Mouse (Mus musculus) bone marrow, adult 2 months (tissue): ENCODE data around the gene Ubp1. TPM values are rescaled to one million over a fixed set of nuclear protein-coding genes. Genes with fewer than 3 reads are reported as not detected.

ENCODE experiments used
- H3K27ac ChIP-seq: fragments of 200-500 bp; 2 replicates; pipeline ENCODE4 v1.5.1; 2012; ENCODE audit warnings: low read depth, mild to moderate bottlenecking, control low read depth, inconsistent platforms, low read length; ENCODE audit not compliant: control insufficient read depth, poor library complexity, insufficient read depth
- H3K4me1 ChIP-seq: fragments of 200-500 bp; 2 replicates; pipeline ENCODE4 v1.6.1; 2011; ENCODE audit warnings: low read length; ENCODE audit not compliant: control insufficient read depth, insufficient read depth
- H3K4me3 ChIP-seq: fragments of 200-500 bp; replicated peaks from 2 replicates; pipeline ENCODE3; 2011; ENCODE audit warnings: mild to moderate bottlenecking, low read depth, low read length, control low read depth; ENCODE audit not compliant: control insufficient read depth
- CTCF ChIP-seq: fragments of 200-500 bp; IDR thresholded peaks from 2 replicates; pipeline ENCODE4 v1.5.1; 2011; ENCODE audit warnings: low read length, control low read depth; ENCODE audit not compliant: control insufficient read depth, insufficient read depth
- POLR2A ChIP-seq: fragments of 200-500 bp; IDR thresholded peaks from 2 replicates; pipeline ENCODE4 v1.6.1; 2011; ENCODE audit warnings: low read depth, mild to moderate bottlenecking, control low read depth, low read length, borderline replicate concordance; ENCODE audit not compliant: control insufficient read depth
- WGBS: fragments of 180-500 bp; shearing (Covaris S2); methylation state at CpG from one replicate; pipeline ENCODE4 v1.1.7; 2018; 5-methylcytosine and 5-hydroxymethylcytosine counted together
- polyA plus RNA-seq: library from polyadenylated mRNA; stranded (reverse); fragments of >200 nt; gene quantifications from 2 replicates; pipeline ENCODE4 v1.2.4, GENCODE M21; 2011; ENCODE audit warnings: low replicate concordance; ENCODE audit not compliant: missing spikeins, insufficient read depth, insufficient read length

The Ubp1 gene
- polyA plus RNA-seq, 1 experiment: 110 TPM

DNA sequence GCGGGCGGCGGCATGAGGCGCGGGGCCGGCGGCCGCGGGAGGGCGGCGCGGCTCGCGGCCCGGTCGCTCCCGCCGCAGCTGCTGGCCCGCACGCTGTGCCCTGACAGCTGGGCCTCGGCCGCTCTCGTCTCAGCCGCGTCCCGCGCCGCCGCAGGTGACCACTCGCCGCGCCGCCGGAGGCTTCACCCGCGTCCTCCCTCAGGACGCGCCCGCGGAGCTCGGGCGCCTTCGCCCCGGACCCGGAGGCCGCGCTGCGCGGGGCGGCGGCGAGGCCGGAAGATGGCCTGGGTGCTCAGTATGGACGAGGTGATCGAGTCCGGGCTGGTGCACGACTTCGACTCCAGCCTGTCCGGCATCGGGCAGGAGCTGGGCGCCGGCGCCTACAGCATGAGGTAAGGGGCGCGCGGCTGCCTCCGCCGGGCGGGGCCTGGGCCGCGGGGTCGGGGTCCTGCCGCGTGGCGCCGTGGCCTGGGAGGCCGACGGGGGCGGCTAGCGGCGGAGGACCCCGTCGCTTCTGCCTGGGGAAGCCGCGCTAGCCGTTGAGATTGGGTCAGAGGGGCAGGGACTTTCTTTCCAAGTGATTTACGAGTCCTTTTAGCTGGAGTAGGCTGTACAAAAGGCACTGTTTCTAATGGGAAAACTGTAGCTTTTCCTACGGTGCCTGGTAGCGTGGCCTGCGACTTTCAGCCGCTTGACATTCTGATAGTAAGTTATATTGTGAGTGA, 803 bp downstream of the Ubp1 start:
- TF ChIP-seq POLR2A (no peak; the same call in 1 of the 2 replicates), CTCF (no peak)
- WGBS: under 1% methylated on average over 74 of the region's 91 CpGs
- peaks cover 1% of the 10 kb centered on the region; the same call in 1 of the 2 replicates for H3K4me1 ChIP-seq
- H3K27ac ChIP-seq: peak overlapping the region; percentile 92
- peak overlapping the region; percentile 78 for H3K4me3 ChIP-seq

DNA sequence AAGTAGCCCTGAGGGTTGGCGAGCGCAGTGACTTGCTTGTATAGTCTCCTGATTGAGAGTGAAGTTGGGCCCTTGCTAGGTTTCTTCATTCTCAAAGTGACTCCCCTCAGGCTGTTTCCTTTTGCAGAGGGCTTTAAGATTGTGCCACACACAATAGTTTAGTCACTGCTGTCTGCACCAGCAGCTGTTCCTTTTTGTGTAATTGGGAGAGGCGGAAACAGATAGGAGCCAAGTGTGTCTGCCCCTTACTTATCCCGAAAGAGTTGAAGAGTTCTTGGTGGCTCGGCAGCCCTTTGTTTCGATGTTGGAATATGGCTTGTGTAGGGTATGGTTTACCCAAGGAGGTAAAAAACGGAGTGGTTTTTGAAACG, 1.4 kb downstream of the Ubp1 start:
- H3K27ac ChIP-seq: peak overlapping the region; percentile 92
- peaks cover 1% of the 10 kb centered on the region; the same call in 1 of the 2 replicates for H3K4me1 ChIP-seq
- TF ChIP-seq POLR2A (no peak), CTCF (no peak)
- H3K4me3 ChIP-seq: peak overlapping the region; percentile 78
- WGBS: 4% methylated on average over 8 of the region's 8 CpGs

DNA sequence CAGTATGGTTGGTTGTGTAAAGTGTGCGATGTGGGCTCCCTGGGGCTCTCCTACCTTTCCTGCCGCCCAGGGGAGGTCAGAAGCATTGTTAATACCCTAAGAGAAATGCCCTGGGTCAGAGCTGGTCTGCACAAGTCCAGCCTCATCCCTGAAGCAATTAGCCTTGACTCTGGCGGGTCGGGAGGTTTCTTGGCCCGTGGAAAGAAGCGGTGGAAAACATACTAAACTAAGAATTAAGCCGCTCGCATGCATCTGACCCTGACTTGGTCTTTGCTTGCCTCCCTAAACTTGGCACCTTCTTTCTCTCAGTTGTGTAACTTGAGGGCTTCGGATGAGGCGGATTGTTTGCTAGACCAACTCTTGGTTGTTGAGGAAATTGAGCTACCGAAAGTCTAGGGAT, 1.8 kb downstream of the Ubp1 start:
- Histone ChIP-seq H3K4me1 (peaks cover 1% of the 10 kb centered on the region; the same call in 1 of the 2 replicates), H3K4me3 (peak overlapping the region; percentile 78), H3K27ac (peak overlapping the region; percentile 52)
- WGBS: 26% methylated on average over 11 of the region's 11 CpGs
- TF ChIP-seq POLR2A (no peak), CTCF (no peak)

DNA sequence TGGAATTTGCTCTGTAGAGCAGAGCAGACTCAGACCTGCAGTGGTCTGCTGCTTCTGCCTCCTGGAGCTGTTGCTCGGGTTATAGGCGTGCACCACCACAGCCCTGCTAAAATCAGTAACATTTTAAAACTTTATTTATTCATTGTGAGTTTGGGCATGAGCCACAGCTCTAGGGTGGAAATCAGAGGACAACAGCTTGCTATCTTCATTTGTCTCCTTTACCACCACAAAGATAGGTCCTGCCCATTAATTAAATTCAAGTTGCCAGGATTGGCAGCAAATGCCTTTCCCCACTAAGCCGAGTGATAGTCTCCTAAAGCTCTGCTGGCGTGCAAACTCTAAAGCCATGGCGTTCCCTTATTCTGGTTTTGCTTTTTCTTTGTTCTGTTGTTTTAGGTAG, 4.9 kb downstream of the Ubp1 start:
- 59% methylated on average over 5 of the region's 5 CpGs for WGBS
- H3K4me1 ChIP-seq: peaks cover 3% of the 10 kb centered on the region
- TF ChIP-seq POLR2A: no peak
- TF ChIP-seq CTCF: no peak
- H3K27ac ChIP-seq: no peak overlapping the region
- H3K4me3 ChIP-seq: no peak overlapping the region

DNA sequence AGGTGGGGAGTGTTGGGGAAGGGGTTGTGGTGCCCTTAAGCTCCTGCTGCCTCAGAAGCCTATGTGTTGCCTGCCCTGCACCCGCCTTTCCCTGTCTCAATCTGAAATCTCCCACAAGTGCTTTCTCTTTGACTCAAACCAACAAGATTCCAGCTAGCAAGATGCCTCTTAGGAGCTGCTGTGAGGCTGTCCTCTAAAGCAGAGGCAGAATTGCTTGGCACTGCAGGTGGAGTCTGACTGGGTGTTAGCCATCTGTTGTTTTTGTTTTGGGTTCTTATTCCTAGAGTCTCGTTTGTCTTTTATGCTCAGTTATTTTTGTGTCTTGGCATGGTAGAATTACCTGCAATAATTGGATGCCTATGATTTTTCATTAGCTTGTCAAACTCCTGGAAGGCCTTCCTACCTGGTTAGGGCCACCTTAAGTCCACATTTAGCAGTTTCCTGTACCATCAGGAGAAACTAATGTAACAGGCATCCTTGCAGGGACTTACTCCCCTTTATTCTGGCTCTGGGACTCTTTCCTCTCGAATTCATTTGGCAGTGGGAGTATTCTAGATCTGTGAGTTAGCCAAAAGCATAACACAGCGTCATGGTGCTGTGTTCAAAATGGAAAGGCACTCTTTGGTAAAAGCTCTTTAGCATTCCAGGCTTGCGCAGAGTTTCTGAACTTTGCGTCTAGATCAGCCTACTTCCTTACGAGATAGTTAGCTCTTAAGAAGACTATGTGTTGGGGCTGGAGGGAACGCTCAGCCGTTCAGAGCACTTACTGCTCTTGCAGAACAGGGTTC, 8.5 kb downstream of the Ubp1 start:
- 88% methylated on average over 9 of the region's 9 CpGs for WGBS
- Histone ChIP-seq H3K27ac (no peak overlapping the region; the same call in 1 of the 2 replicates), H3K4me3 (no peak overlapping the region), H3K4me1 (peaks cover 3% of the 10 kb centered on the region)
- TF ChIP-seq POLR2A (no peak), CTCF (no peak)

DNA sequence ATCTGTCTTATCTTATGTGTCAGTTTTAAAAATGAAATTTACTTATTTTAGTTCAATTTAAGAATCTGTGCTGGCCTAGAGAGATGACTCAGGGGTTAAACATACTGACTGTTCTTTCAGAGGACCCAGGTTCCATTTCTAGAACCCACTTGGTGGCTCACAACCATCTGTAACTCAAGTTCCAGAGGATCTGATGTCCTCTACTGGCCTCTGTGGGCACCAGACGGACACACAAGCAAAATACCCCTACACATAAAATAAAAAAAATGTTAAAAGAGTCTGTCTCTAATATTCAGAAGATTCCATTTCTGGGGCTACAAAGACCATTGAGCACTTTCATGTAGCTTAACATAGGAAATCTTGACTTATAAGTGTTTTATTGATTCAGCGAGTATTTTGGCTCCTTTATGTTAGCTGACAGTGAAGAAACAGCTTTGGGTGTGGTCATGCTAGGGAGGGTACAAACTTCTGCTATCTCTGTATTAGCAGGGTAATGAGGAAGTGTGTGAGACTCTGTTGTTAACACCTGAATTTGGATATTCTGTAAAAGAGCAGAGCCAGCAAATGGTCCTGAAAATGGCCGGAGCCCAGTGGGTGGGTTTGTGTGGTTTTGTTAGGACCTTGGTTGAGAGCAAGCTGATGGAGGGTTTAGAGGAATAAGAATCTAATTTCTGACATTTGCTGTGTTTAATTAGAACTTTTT, 10.5 kb downstream of the Ubp1 start:
- no peak for TF ChIP-seq CTCF
- TF ChIP-seq POLR2A: no peak
- peak overlapping the region; percentile 25; the same call in 1 of the 2 replicates for H3K27ac ChIP-seq
- WGBS: 56% methylated on average over 3 of the region's 3 CpGs
- H3K4me1 ChIP-seq: peaks cover 3% of the 10 kb centered on the region
- no peak overlapping the region for H3K4me3 ChIP-seq

DNA sequence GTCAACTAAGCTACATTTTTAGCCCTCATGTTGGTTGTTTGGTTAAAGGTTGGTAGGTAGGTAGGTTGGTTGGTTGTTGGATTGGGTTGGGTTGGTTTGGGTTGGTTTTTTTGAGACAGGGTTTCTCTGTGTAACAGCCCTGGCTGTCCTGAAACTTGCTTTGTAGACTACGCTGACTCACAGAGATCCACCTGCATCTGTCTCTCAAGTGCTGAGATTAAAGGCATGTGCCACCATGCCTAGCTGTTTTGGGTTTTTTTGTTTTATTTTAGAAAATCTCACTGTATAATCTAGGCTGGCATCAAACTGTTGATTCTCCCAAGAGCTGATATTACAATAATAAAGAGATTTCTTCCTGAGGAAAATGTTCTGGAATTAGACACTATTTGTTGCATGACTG, 12.6 kb downstream of the Ubp1 start:
- 97% methylated on average over 1 of the region's 1 CpGs for WGBS
- peaks cover 1% of the 10 kb centered on the region for H3K4me1 ChIP-seq
- H3K27ac ChIP-seq: no peak overlapping the region

DNA sequence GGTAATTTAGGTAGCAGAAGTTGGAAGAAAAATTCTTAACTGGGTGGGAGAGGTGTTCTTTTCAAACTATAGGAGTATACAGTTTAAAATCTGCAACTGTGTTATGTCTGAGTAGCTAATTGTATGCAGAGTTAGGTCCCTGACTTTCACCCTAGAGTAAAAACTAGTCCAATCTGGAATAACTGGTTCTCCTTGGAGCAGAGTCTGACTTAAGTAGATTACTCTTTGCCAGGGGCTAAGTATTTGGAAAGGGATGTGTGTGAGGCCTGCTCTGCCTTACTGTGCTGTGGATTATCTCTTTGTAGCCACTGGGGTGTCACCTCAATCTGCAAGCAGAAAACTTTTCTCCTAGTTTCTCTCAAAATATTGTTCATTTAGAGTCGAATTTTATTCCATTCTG, 16.5 kb downstream of the Ubp1 start:
- no peak overlapping the region for H3K27ac ChIP-seq
- WGBS: 77% methylated on average over 1 of the region's 1 CpGs
- TF ChIP-seq CTCF (no peak), POLR2A (no peak)
- H3K4me3 ChIP-seq: no peak overlapping the region
- no peaks in the 10 kb centered on the region; the same call in 1 of the 2 replicates for H3K4me1 ChIP-seq

More for the DNA sequence above, 12.6 kb downstream of the Ubp1 start:
- H3K4me3 ChIP-seq: no peak overlapping the region
- TF ChIP-seq CTCF (no peak), POLR2A (no peak)
